Mouse (Mus musculus): ENCODE results near the gene Wbp2. TPM values are rescaled to one million over a fixed set of nuclear protein-coding genes. Genes with fewer than 3 reads are reported as not detected.
"Not testable (repeated sequence)": the region's sequence is repeated elsewhere in the genome, so short reads cannot be mapped to it uniquely, and the experiment has no call there.

Wbp2 gene
- total RNA-seq, 1 experiment from 2014 or later = 121 TPM

DNA sequence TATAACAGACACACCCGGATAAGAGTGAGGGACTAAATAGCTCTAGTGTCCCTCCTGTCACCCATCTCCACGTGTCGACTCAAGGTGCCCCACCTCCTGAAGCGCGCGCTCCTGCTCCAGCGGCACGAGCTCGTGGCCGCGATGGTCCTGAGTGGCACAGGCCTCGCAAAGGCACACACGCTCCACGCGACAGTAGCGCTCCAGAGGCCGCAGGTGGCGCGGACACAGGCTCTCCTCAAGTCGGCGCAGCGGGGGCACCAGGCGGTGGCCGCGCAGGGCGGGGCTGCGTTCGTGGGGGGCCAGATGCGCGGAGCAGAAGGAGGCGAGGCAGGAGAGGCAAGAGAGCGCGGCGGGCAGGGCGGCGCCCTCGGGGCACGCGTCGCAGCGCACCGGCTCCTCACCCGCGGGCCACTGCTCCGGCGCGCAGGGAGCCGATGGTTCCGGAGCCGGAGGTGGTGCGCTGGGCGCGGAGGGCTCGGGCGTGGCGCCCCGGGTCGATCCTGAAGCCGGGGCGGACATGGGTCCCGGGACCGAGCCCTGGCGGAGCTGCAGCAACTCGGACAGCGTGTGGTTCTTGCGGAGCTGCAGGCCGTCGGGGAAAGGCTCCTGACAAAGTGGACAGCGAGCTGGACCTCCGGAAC is 22.8 kb upstream of the Wbp2 start:
- DNase-seq = no peak

DNA sequence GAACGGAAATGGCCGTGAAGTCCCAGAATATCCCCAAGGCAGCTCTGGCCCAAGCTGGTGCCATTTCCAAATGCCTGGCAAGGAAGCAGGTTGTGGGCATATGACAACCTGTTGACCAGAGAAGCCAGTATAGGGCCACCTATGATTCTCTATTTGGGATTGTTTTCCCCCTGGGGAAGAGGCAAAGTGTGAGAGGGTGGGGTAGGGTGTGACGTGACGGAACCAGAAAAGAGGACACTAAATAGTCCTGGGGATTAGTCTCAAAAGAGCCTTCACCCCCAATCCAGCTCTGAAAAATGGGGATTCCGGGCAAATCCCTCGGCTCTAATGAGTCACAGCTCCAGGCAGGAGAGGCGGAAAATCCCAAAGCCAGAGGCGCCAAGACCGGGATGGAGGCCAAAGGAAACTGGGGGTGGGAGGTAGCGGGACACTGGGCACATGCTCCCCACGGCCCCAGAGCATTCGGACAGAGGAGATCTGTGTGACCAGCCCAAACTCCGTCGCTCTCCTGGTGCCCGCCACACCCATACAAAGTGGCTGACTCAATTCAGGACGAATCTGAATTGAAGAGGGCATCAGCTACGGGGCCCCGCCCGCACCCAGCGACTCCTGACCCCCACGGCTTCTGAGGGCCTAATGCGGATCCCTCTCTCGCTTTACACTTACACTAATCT is 21.8 kb upstream of the Wbp2 start:
- peak; percentile 65 for DNase-seq

DNA sequence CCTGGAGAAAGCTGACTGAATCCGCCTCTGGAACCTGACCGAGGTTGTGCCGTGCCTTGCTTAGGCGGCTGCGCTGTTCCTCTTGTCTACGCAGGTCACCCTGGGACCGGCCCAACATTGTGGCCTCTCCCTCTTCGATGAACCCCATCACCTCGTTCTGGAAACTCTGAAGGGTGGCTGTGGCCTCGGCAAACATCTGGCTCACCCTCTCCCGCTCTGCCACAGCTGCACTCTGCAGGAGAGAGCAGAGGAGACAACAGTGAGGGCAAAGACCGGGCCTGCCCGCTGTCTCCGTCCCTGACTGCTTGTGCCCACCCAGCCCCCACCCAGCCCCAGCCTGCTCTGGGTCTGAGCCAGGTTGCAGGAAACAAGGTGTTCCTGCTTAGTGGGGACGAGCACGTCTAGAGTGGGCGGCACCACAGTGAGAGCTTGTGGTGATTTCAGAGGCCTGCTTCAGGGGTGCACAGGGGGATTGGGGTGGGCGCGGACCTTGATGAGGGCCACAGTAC is 21.0 kb upstream of the Wbp2 start:
- no peak for DNase-seq

DNA sequence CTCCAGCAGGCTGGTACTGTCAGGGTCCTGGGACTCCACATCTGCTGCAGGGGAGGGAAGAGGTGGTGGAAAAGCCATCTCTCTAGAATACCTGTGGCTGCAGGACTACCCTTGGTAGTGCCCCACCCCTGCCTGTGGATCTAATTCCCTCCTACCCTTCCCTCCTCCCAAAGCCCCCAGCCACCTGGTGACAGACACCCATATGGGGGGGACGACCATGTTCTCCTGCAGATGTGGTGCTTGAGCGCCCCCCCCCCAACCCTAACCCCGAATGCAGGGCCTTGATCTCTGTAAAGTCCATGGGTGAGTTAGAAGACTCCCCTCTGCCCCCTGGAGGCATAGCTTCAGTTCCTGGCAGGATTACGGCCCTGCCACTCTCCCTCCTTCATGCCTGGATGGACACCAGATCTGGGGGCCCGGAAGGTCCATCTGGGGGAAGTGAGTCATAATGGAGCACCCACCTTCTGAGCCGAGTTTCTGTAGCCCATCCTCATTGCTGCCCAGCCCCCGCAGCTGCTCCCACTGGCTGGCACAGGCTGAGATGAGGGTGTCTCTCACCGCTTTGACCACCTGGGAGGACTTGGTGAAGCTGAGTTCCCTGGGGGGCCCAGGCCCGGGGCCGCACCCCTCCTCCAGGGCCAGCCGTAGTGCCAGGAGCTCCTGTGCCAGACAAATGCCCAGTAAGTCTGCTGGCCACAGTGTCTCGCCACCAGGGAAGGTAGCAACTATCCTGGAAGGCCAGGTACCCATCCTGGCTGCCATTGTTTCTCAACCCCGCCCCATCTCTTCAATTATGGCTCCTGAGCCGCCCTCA is 20.4 kb upstream of the Wbp2 start:
- no peak for DNase-seq

DNA sequence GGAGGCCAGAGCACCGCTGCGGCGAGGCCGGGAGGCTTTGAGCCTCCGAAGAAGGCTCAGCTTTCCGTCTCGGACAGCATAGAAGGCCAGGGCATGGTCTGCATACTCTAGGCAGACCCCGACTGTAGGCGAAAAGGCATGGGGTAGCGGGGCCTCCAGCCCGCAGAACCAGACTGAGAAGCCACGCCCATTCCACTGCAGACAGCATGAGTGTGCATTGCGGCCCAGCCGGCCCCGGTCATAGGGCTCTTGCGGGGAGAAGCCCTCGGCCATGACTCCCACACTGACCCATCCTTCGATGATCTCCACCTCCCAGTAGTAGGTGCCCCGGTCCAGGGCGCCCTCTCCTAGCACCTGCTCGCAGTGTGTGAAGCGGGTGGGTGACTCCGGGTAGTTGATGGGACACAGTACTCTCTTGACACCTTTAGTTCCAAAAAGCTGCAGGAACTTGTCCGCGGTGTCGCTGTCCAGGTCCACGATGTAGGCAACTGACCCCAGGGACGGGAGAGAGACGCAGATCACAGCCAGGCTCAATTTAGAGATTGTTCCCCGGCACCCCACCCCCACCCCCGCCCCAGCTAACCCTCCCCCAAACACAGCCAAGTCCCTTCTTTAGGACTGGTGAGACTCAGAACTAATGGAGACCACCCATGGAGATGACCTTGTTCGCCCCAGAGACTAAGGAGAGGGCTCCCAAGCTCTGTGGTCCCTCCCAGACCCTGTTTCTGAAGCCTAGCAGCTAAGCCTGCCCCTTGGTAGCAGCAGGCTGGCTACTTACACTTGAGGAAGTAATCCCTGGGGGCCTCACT is 19.6 kb upstream of the Wbp2 start:
- no peak for DNase-seq

DNA sequence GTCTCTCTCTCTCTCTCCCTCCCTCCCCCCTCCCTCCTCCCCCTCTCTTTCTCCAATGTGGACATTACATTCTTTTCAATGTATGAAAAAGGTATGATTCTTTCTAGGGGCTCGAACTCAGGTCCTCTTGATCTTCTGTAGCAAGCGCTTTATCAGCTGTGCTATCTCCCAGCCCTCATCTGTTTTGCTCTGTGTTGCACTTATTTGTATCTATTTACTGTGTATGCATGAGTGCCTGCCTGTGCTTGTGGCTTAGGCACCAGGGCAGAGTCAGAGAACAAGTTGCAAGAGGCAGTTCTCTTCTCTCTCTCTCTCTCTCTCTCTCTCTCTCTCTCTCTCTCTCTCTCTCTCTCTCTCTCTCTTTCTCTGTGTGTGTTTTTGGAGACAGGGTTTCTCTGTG is 18.3 kb upstream of the Wbp2 start:
- DNase-seq = no peak

DNA sequence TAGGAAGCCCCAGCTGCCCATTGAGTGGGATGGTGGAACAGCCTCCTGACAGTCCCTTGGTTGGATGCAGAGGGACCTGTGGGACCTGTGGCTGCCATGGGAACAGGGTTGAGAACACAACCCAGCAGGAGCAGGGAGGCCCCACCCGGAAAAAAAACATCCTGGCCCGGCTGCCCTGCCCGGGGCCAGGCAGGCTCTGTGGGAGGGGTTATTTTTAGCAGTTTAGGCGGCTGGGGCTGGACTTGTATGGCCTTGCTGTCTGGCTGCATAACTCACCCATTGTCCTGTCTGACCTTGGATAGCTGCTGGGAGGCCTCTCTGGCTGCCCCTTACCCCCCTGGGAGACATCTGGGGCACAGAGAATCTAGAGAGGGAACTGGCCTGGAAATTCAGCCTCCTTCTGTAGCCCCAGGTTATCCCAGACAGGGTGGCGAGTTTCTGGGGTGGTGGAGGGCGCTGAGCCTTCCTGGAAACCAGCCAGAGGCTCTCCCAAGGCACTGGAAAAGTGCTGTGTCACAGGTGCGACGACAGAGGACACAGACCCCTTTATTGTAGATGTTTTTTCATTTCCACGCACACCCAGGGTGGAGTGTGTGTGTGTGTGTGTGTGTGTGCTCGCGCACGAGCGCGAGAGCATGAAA is 17.3 kb upstream of the Wbp2 start:
- peak; percentile 85 for DNase-seq

DNA sequence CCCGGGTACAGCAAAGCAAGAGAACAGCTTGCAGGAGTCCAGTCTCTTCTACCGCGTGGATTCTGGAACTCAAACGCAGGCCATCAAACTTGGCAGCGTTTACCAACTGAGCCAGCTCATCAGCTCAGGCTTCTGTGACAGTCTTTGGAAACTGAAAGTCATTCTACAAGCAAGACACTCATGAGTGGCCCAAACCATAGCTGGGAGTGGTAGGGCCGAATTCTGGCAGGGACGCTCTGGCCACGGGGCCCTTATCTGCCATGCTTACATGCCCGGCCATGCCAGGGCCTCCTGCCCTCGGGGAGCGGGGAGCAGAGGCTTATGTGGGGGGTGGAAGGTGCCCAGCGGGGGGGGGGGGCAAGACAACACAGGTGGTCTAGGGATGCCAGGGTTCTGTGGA is 16.8 kb upstream of the Wbp2 start:
- no peak for DNase-seq

DNA sequence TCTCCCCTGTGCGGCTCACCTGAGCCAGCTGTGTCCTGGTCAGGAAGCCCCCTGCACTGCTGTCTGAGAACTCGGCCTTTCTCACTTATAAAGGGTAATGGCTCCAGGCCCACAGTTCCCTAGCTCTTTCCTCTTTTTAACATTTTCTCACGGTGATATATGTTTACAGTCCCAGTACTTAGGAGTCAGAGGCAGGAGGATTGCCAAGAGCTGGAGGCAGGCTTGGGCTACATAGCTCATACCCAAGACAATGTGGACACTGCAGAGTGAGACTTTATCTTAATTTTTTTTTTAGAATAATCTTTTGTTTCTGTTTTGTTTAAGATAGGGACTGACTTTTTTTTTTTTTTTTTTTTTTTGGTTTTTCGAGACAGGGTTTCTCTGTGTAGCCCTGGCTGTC is 15.7 kb upstream of the Wbp2 start:
- DNase-seq = no peak

DNA sequence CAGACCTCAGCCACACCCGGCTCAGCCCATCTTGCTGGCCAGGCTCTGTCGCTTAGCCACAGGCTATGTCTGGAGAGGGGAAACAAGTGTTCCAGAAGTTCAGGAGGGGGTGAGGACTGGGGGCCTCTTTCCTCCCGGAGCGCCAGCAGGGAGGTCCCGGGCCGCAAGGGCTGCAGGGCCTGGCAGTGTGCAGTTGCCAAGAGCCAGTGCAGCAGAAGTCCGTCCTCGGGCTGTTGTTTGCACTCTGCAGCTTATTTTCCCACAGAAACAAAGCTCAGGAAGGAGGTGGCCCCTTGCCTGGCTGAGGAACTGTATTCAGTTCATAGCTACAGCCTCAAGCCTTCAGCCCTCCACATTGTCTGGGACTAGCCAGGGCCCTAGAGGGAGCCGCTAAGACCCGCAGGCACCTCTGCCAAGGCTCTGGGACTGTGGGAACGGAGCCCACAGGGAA is 15.2 kb upstream of the Wbp2 start:
- peak; percentile 57 for DNase-seq

DNA sequence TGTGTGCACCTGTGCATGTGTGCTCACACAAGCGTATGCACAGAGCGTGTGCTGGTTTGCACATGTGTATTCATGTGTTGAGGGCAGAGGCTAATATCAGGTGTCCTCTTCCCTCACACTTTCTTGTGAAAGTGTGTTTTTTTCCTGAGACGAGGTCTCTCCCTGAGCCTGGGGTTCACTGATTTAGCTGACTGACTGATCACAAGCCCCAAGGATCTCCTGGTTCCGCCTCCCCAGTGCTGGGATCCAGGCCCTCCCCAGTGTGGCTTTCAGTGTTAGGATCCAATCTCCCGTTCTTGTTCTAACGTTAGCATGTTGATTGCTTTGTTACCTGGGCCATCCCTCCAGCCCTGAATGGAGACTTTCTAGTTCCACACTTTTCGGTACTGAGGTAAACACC is 14.0 kb upstream of the Wbp2 start:
- DNase-seq = no peak

DNA sequence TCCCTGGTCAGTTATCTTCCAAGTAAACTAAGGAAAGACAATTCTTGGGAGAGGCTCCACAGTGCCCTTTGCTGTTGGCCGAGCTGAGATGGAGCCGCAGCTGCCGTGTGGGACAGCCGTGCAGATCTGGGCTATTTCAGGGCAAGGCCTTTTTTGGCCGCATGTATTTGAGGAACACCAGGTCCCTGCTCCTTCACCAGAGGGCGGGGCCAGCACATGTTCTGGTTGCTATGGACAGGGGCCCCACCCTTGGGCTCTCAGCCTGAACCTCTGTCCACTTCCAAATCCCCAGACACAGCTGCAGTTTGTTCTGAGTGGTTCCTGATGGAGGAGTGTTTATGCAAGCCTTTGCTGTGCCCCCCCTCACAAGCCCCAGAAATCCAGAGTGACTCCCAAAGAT is 13.6 kb upstream of the Wbp2 start:
- DNase-seq = peak; percentile 54

DNA sequence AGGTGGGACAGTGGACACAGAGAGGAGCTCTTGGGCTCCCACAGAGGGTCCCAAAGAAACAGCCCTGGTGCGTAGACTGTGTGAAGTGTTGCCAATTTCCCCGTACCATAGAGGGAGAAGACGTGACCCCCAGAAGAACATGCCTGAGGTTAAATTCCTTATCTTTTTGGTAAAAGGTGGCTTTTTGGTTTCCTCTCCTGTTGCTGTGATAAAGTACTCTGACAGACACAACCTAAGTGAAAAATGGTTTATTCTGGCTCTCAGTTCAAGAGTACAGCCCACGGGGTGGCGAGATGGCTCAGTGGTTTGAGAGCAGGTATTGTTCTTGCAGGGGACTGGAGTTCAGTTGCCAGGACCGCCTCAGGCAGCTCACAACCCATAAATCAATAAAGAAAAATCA is 12.7 kb upstream of the Wbp2 start:
- no peak for DNase-seq

DNA sequence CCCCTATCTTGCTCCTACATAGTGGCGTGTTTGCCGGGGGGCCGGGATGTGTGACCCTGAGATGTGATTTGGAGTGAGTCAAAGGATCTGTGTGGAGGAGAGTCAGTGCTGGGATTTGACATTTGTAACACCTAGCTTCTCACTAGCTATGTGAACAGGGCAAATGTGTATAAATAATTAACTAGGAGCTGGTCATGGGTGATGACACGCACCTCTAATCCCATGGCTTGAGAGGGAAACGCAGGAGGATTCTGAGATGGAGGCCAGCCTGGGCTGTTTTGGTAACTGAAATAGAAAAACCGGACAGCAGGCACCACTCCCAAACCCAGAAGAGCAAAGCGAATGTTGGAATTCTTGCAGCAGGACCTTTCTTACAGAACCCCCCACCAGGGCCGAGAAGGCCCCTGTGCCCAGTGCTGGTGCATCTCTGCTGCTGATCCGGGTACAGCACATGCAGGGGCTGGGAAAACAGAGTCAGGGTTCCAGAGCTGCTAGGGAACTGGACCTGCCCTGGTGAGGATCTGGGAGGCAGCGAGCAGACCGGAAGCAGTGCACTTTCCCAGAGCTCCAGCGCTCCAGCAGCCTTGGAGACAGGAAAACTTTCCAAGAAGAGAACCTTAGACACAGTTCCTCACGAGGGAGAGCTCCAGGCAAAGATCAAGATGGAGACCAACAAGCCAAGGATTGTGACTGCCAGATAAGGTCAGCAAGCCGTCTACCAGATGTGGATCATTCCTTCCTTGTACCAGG is 12.1 kb upstream of the Wbp2 start:
- DNase-seq = no peak

DNA sequence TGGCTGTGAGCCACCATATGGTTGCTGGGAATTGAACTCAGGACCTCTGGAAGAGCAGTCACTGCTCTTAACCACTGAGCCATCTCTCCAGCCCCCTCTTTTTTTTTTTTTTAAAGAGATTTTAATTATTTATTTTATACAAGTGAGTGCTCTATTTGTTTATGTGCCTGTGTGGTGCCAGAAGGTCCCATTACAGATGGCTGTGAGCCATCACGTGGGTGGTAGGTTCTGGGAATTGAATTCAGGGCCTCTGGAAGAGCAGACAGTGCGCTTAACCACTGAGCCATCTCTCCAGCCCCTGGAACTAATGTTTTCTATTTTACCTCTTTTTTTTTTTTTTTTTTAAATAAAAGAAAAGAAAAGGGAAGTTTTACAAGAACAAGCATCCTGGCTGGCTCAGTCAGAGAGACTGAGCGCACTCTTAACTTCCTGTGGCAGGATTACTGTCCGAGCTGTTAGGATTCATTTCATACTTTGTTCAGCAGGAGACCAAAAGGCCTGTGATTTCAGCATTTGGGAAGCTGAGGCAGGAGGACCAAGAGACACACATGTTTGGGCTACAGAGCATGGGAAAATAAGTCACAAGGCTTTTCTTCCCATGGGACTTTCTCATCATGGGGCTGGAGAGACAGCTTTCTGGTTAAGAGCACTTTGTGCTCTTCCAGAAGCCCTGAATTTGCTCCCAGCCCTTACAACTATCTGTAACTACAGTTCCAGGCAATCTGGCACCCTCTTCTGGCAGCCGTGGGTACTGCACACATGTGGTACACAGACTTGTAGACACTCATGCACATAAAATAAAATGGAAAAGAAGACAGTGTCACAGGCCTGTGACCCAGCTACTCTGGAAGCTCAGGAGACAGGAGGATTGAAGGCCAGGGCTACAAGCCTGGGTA is 9.7 kb upstream of the Wbp2 start:
- peak; percentile 59 for DNase-seq

DNA sequence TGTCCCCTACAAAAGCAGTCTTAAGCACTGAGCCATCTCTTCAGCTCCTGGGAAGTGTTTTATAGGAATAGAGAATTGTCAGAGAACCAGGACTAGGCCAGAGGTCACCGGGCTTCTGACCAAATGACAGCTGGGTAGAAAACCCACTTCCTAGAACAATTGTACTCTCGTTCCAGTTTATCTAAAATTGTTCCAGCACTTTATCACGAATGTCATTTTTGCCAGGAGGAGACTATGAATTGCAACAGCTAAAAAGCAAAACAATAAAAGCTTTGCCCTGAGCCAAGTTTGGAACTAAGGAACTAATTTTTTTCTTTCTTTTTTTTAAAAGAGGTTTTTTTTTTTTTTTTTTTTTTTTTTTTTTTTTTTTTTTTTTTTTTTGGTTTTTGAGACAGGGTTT is 8.8 kb upstream of the Wbp2 start:
- peak; percentile 76 for DNase-seq

DNA sequence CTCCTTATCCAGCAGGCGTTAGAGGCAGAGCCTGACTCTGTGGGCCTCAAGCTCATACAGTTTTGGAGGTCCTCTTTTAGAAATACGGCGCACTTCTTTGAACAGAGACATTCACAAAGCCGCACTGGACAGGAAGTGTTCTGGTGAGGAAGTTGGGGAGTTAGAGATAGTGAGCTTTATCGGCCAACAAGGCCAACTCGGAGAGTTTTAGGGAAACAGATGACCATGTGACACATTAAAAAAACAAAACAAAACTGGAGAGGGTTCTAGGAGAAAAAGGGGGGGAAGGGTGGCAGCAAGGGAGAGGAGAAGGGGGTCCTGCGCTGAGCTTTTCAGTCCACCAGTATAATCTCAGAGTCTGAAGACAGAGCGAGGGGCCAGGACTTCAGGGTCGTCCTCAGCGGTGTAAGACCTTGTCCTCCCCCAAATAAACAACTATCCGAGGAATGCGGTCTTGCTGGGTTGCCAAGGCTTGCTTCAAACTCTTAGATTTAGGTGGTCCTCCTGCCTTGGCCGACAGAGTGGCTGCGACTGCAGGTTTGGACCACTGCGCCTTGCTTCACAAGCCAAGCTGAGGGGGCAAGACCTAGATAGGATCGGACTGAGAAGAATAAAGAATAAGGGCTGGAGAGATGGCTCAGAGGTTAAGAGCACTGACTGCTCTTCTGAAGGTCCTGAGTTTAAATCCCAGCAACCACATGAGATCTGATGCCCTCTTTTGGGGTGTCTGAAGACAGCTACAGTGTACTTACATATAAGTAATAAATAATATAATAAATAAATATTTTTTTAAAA is 7.2 kb upstream of the Wbp2 start:
- peak; percentile 48 for DNase-seq

DNA sequence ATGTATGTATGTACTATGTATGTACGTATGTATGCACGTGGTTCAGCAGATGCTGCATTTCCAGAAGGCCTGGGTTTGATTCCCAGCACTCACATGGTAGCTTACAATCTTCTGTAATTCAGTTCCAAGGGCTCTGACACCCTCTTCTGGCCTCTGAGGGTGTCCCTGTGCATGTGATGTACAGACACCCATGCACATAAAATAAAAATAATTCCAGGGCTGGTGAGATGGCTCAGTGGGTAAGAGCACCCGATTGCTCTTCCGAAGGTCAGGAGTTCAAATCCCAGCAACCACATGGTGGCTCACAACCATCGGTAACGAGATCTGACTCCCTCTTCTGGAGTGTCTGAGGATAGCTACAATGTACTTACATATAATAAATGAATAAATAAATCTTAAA is 6.2 kb upstream of the Wbp2 start:
- not testable (repeated sequence) for DNase-seq

DNA sequence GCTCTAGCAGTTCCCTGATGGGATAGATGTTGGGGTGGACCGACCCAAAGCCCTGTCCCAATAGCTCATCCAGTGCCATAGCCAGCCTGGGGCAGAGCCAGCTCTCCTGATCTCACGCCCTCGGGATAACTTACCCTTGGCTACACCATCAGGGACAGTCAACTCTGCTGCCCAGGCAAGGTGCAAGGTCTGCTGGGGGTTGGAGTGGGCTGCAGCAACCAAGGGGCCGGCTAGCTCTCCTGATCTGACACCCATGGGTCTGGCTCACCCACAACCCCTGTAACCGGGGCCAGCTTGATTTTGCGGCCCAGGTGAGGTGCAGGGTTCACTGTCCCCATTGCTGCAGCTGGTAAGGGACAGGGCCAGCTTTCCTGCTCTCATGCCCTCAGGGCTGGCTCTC is 4.8 kb upstream of the Wbp2 start:
- no peak for DNase-seq

Data from adrenal gland, postnatal 14 days (tissue).